Mouse (Mus musculus) forebrain, embryonic 13.5 days (tissue): ENCODE measurements around the gene Dmrtc2. TPM values are rescaled to one million over a fixed set of nuclear protein-coding genes. Genes with fewer than 3 reads are reported as not detected.

Experiments
- ATAC-seq: fragments of 200-750 bp; cut with Nextera tagmentation; 2 replicates; pipeline ENCODE4 v1.8.0; 2017
- H3K27ac ChIP-seq: fragments of 300-500 bp; sonication (generic); 2 replicates; pipeline ENCODE4 v1.5.1; 2015; ENCODE audit warnings: inconsistent platforms, mild to moderate bottlenecking, moderate library complexity
- H3K27me3 ChIP-seq: fragments of 300-500 bp; sonication (generic); 2 replicates; pipeline ENCODE4 v1.6.1; 2015; ENCODE audit warnings: mild to moderate bottlenecking, inconsistent platforms
- H3K36me3 ChIP-seq: fragments of 300-500 bp; sonication (generic); 2 replicates; pipeline ENCODE4 v1.6.1; 2015; ENCODE audit warnings: mild to moderate bottlenecking, inconsistent platforms; ENCODE audit not compliant: poor library complexity, severe bottlenecking
- H3K4me1 ChIP-seq: fragments of 300-500 bp; sonication (generic); 2 replicates; pipeline ENCODE4 v1.6.1; 2015; ENCODE audit warnings: inconsistent platforms
- H3K4me2 ChIP-seq: fragments of 300-500 bp; sonication (generic); 2 replicates; pipeline ENCODE4 v1.6.1; 2015; ENCODE audit warnings: inconsistent platforms, mild to moderate bottlenecking, moderate library complexity
- H3K4me3 ChIP-seq: fragments of 300-500 bp; sonication (generic); 2 replicates; pipeline ENCODE4 v1.5.1; 2015; ENCODE audit warnings: mild to moderate bottlenecking, inconsistent platforms
- H3K9ac ChIP-seq: fragments of 300-500 bp; sonication (generic); 2 replicates; pipeline ENCODE4 v1.6.1; 2015; ENCODE audit warnings: mild to moderate bottlenecking, inconsistent platforms
- H3K9me3 ChIP-seq: fragments of 300-500 bp; sonication (generic); replicated peaks from 2 replicates; pipeline ENCODE4 v1.6.1; 2016; ENCODE audit warnings: inconsistent platforms
- WGBS: fragments of 180-500 bp; shearing (Covaris S2); methylation state at CpG from one replicate; pipeline ENCODE4 v1.1.7; 2015; 5-methylcytosine and 5-hydroxymethylcytosine counted together
- polyA plus RNA-seq: library from polyadenylated mRNA; unstranded; fragments of >200 nt; fragmentation: Nextera tagmentation; extraction: Ambion mirVana; gene quantifications from 2 replicates; pipeline ENCODE4 v1.2.1, GENCODE M21; 2015

Gene Dmrtc2
- polyA plus RNA-seq, 1 experiment from 2014 or later, result 0.13 TPM

GRCm38 (mm10) chr7:24904936-24905335 is 35.1 kb downstream of the Dmrtc2 start:
- Histone ChIP-seq H3K4me1 (peaks cover 38% of the 10 kb centered on the region), H3K36me3 (peaks cover 21% of the 10 kb centered on the region), H3K27me3 (no peaks in the 10 kb centered on the region), H3K9ac (peak overlapping the region; percentile 85), H3K4me3 (peak overlapping the region; percentile 66), H3K4me2 (peak overlapping the region; percentile 75), H3K9me3 (no peaks in the 10 kb centered on the region), H3K27ac (no peak overlapping the region)
- 16% methylated on average over 3 of the region's 3 CpGs for WGBS
- ATAC-seq, result no peak

- 52% methylated on average over 6 of the region's 6 CpGs for WGBS
Measured at GRCm38 (mm10) chr7:24906551-24906950, 36.7 kb downstream of the Dmrtc2 start.

GRCm38 (mm10) chr7:24907211-24907748 is 37.4 kb downstream of the Dmrtc2 start:
- Histone ChIP-seq H3K4me2 (no peak overlapping the region), H3K27ac (no peak overlapping the region), H3K4me1 (peaks cover 38% of the 10 kb centered on the region), H3K9ac (no peak overlapping the region), H3K9me3 (no peaks in the 10 kb centered on the region), H3K36me3 (peaks cover 35% of the 10 kb centered on the region), H3K4me3 (no peak overlapping the region), H3K27me3 (no peaks in the 10 kb centered on the region)
- 43% methylated on average over 13 of the region's 13 CpGs for WGBS
- no peak for ATAC-seq

More at GRCm38 (mm10) chr7:24906551-24906950, 36.7 kb downstream of the Dmrtc2 start:
- no peak for ATAC-seq
- no peak overlapping the region; the same call in 1 of the 2 replicates for H3K9ac ChIP-seq
- H3K9me3 ChIP-seq, result no peaks in the 10 kb centered on the region
- peaks cover 38% of the 10 kb centered on the region for H3K4me1 ChIP-seq
- peaks cover 28% of the 10 kb centered on the region for H3K36me3 ChIP-seq
- H3K27ac ChIP-seq, result no peak overlapping the region
- no peaks in the 10 kb centered on the region for H3K27me3 ChIP-seq
- H3K4me3 ChIP-seq, result no peak overlapping the region
- no peak overlapping the region for H3K4me2 ChIP-seq

- Histone ChIP-seq H3K4me3 (no peak overlapping the region), H3K4me1 (0 out of 2 replicates have a peak, but pooled peaks cover 2% of the 10 kb centered on the region), H3K36me3 (peaks cover 56% of the 10 kb centered on the region), H3K9ac (no peak overlapping the region), H3K27me3 (no peaks in the 10 kb centered on the region), H3K9me3 (no peaks in the 10 kb centered on the region), H3K4me2 (no peak overlapping the region), H3K27ac (no peak overlapping the region)
- 90% methylated on average over 14 of the region's 14 CpGs for WGBS
- no peak for ATAC-seq
Measured at GRCm38 (mm10) chr7:24912480-24912879, 42.6 kb downstream of the Dmrtc2 start.

GRCm38 (mm10) chr7:24918763-24919323 is 49.0 kb downstream of the Dmrtc2 start:
- Histone ChIP-seq H3K27me3 (no peaks in the 10 kb centered on the region), H3K9ac (no peak overlapping the region), H3K9me3 (no peaks in the 10 kb centered on the region), H3K4me1 (no peaks in the 10 kb centered on the region), H3K4me2 (no peak overlapping the region), H3K27ac (no peak overlapping the region), H3K36me3 (peaks cover 72% of the 10 kb centered on the region), H3K4me3 (no peak overlapping the region)
- ATAC-seq, result no peak
- 91% methylated on average over 20 of the region's 20 CpGs for WGBS

GRCm38 (mm10) chr7:24919728-24920127 is 49.9 kb downstream of the Dmrtc2 start:
- no peak for ATAC-seq
- Histone ChIP-seq H3K9me3 (no peaks in the 10 kb centered on the region), H3K9ac (no peak overlapping the region), H3K4me2 (no peak overlapping the region), H3K27me3 (no peaks in the 10 kb centered on the region), H3K4me1 (no peaks in the 10 kb centered on the region), H3K36me3 (peaks cover 81% of the 10 kb centered on the region), H3K4me3 (no peak overlapping the region), H3K27ac (no peak overlapping the region)
- WGBS, result 90% methylated on average over 9 of the region's 9 CpGs

Other genes starting within 250 kb of the Dmrtc2 start
- 0.14 TPM in 1 of 2 replicates, not detected in the other for gene Lypd3, start 233.5 kb upstream of the Dmrtc2 start, polyA plus RNA-seq
- gene Tex101, start 193.4 kb upstream of the Dmrtc2 start, polyA plus RNA-seq, result not detected in 2 replicates
- gene BC049730, start 160.8 kb upstream of the Dmrtc2 start, polyA plus RNA-seq, result not detected in 2 replicates
- not detected in 2 replicates for gene Gm4763, start 143.1 kb upstream of the Dmrtc2 start, polyA plus RNA-seq
- 0.05 and 0.10 TPM in 2 replicates for gene Cd177, start 109.7 kb upstream of the Dmrtc2 start, polyA plus RNA-seq
- gene Ceacam10, start 92.9 kb upstream of the Dmrtc2 start, polyA plus RNA-seq, result not detected in 2 replicates
- gene Gm9844, start 7.8 kb upstream of the Dmrtc2 start, polyA plus RNA-seq, result 29.8 and 31.0 TPM in 2 replicates
- gene Lypd4, start 116 bp upstream of the Dmrtc2 start, polyA plus RNA-seq, result not detected in 2 replicates
- 1,732 and 1,934 TPM in 2 replicates for gene Rps19, start 14.3 kb downstream of the Dmrtc2 start, polyA plus RNA-seq
- 0.18 TPM in 1 of 2 replicates, not detected in the other for gene Cd79a, start 27.3 kb downstream of the Dmrtc2 start, polyA plus RNA-seq
- gene Arhgef1, start 32.9 kb downstream of the Dmrtc2 start, polyA plus RNA-seq, result 54.2 and 54.9 TPM in 2 replicates
- gene Gm4881, start 74.4 kb downstream of the Dmrtc2 start, polyA plus RNA-seq, result 0.43 and 1.0 TPM in 2 replicates
- 128 and 138 TPM in 2 replicates for gene Rabac1, start 102.7 kb downstream of the Dmrtc2 start, polyA plus RNA-seq
- gene Atp1a3, start 135.9 kb downstream of the Dmrtc2 start, polyA plus RNA-seq, result 95.0 and 107 TPM in 2 replicates
- gene Grik5, start 202.3 kb downstream of the Dmrtc2 start, polyA plus RNA-seq, result 12.8 and 14.7 TPM in 2 replicates
- gene Zfp574, start 202.5 kb downstream of the Dmrtc2 start, polyA plus RNA-seq, result 33.5 and 38.1 TPM in 2 replicates